ENCODE assay signal across 10 mouse cellular contexts in the genomic region with DNA sequence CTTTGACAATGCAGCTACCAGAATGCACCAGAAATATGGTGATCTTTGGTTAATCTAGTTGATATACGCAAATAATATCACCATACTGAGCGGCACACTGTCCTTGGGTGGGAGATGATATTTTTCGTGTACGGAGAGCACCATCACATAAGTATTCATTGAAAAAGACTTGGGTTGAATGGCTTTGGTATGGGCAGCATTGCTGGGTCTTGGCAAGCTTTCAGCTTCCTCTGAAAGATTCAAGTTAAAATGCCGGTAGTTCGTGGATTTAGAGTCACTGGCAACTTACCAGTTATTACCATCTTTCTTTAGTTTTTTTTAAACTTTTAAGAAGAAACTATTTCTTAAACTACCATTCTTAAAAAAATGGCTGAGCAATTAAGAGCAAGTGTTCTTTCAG.
"Had no signal": no experiment of that assay in that cellular context is flagged by ENCODE, and none has a peak within 500 bp of the region (broad histone marks: within the 10 kb centered on the region; RNA-seq: fewer than 3 reads in every experiment).

No protein-coding gene starts in this region.

- H3K4me3 ChIP-seq: intestine, embryonic 15.5 days; layer of hippocampus, adult 2 months; limb, embryonic 13.5 days; liver, embryonic 15.5 days; midbrain, embryonic 13.5 days; neural tube, embryonic 12.5 days had no signal

- H3K36me3 ChIP-seq: intestine, embryonic 15.5 days; limb, embryonic 13.5 days; liver, embryonic 15.5 days; midbrain, embryonic 13.5 days; neural tube, embryonic 12.5 days had no signal

- H3K4me2 ChIP-seq: liver, embryonic 11.5 days; liver, embryonic 15.5 days; midbrain, embryonic 13.5 days; neural tube, embryonic 12.5 days had no signal

- DNase-seq: kidney, adult 18-20 months; thymus, adult 2 months; thymus, postnatal 25 days had no signal

- ATAC-seq: midbrain, embryonic 13.5 days had no signal

- H3K27me3 ChIP-seq: intestine, embryonic 15.5 days; liver, embryonic 15.5 days; midbrain, embryonic 13.5 days; neural tube, embryonic 12.5 days had no signal

- H3K27ac ChIP-seq: liver, embryonic 15.5 days; midbrain, embryonic 13.5 days; neural tube, embryonic 12.5 days had no signal

- H3K9me3 ChIP-seq: intestine, embryonic 15.5 days; limb, embryonic 13.5 days; liver, embryonic 15.5 days; midbrain, embryonic 13.5 days; neural tube, embryonic 12.5 days had no signal

- H3K9ac ChIP-seq: intestine, embryonic 15.5 days; limb, embryonic 13.5 days; liver, embryonic 15.5 days; midbrain, embryonic 13.5 days; neural tube, embryonic 12.5 days had no signal

- H3K4me1 ChIP-seq: liver, embryonic 15.5 days; neural tube, embryonic 12.5 days had no signal
